Comparison of ENCODE assay signal across 7 mouse cellular contexts in genomic region chr11:110396085-110396484, GRCm38 (mm10). TPM values are rescaled to one million over a fixed set of nuclear protein-coding genes. Genes with fewer than 3 reads are reported as not detected.
A peak's percentile ranks its signal among the peaks of the same experiment; 100 is the strongest.
DNase-seq lines count a peak whose midpoint lies in the region; ATAC-seq and TF ChIP-seq lines count a peak whose summit lies in the region.

No protein-coding gene starts in this region.

- DNase-seq in lung, embryonic 14.5 days, result peak; percentile 47
- no peak for DNase-seq in lung, postnatal 36 days
- DNase-seq in layer of hippocampus, adult 2 months (ENCODE audit: low spot score in 2 of 2), result peak; percentile 24 to 26
- peak; percentile 61 for DNase-seq in retina, embryonic 14.5 days (ENCODE audit: low spot score)
- no peak for DNase-seq in gastrocnemius, postnatal 36 days

- TF ChIP-seq CTCF in lung, embryonic 14.5 days (IDR thresholded peaks at IDR 0.05; ENCODE audit: low read depth), result no peak
- TF ChIP-seq CTCF in layer of hippocampus, adult 2 months (conservative IDR thresholded peaks at IDR 0.05), result no peak

- no peak overlapping the region for H3K4me3 ChIP-seq in lung, embryonic 14.5 days (ENCODE audit: low read depth, low read length)
- H3K4me3 ChIP-seq in forebrain, embryonic 13.5 days, result peak overlapping the region; percentile 27
- peak overlapping the region; percentile 32 for H3K4me3 ChIP-seq in layer of hippocampus, adult 2 months

- H3K9ac ChIP-seq in lung, embryonic 14.5 days, result no peak overlapping the region
- peak overlapping the region; percentile 38 for H3K9ac ChIP-seq in forebrain, embryonic 13.5 days

- peaks cover 3% of the 10 kb centered on the region; the same call in 1 of the 2 replicates for H3K4me1 ChIP-seq in lung, embryonic 14.5 days (ENCODE audit: insufficient read depth)
- peaks cover 32% of the 10 kb centered on the region for H3K4me1 ChIP-seq in forebrain, embryonic 13.5 days

- H3K36me3 ChIP-seq in lung, embryonic 14.5 days (ENCODE audit: insufficient read depth), result no peaks in the 10 kb centered on the region
- H3K36me3 ChIP-seq in forebrain, embryonic 13.5 days (ENCODE audit: poor library complexity, severe bottlenecking), result no peaks in the 10 kb centered on the region

- H3K27ac ChIP-seq in lung, embryonic 14.5 days (ENCODE audit: low read depth), result no peak overlapping the region
- H3K27ac ChIP-seq in forebrain, embryonic 13.5 days, result peak overlapping the region; percentile 40
- peak overlapping the region; percentile 43; the same call in 1 of the 2 replicates for H3K27ac ChIP-seq in layer of hippocampus, adult 2 months

- 37% methylated on average over 19 of the region's 19 CpGs for WGBS in lung, embryonic 14.5 days
- 12% methylated on average over 19 of the region's 19 CpGs for WGBS in forebrain, embryonic 13.5 days

- H3K9me3 ChIP-seq in lung, embryonic 14.5 days (ENCODE audit: low read depth, low read length), result no peaks in the 10 kb centered on the region
- H3K9me3 ChIP-seq in forebrain, embryonic 13.5 days (replicated peaks), result no peaks in the 10 kb centered on the region

- no peak for ATAC-seq in lung, embryonic 14.5 days (ENCODE audit: insufficient read depth)
- ATAC-seq in forebrain, embryonic 13.5 days, result peak; percentile 50
- ATAC-seq in erythroblast, adult 5-6 weeks (replicated peaks; ENCODE audit: low FRiP score, poor library complexity, severe bottlenecking), result no peak

- H3K27me3 ChIP-seq in lung, embryonic 14.5 days (ENCODE audit: insufficient read depth, low read length), result no peaks in the 10 kb centered on the region
- peaks cover 10% of the 10 kb centered on the region; the same call in 1 of the 2 replicates for H3K27me3 ChIP-seq in forebrain, embryonic 13.5 days

- intact Hi-C loops in gastrocnemius, postnatal 36 days (cut with DNase I), result loop anchor here (5.0 kb wide), 1 partner anchor 51 kb away; no protein-coding TSS in a partner anchor

- peak overlapping the region; percentile 47 for H3K4me2 ChIP-seq in lung, embryonic 14.5 days
- peak overlapping the region; percentile 56 for H3K4me2 ChIP-seq in forebrain, embryonic 13.5 days

RNA-seq across cellular contexts. Expression of gene Map2k6, which starts 2.8 kb away (rescaled TPM):
- polyA plus RNA-seq in lung, embryonic 14.5 days (2014; fragmentation: Nextera tagmentation; extraction: Ambion mirVana), result 25.4 and 26.4 TPM in 2 replicates
- 39.9 and 44.7 TPM in 2 replicates for polyA plus RNA-seq in forebrain, embryonic 13.5 days (2015; fragmentation: Nextera tagmentation; extraction: Ambion mirVana)
- total RNA-seq in layer of hippocampus, adult 2 months (2021), result 10 to 100 TPM; 32.3 to 33.3 TPM
- total RNA-seq in gastrocnemius, postnatal 36 days (2021), result 10 to 100 TPM; 43.6 to 50.1 TPM
- total RNA-seq in erythroblast, adult 5-6 weeks (2015; ENCODE audit: low replicate concordance), result 0.63 and 0.77 TPM in 2 replicates
- 1.5 and 4.6 TPM in 2 replicates for total RNA-seq in erythroblast, adult 5-6 weeks (2017; ENCODE audit: low replicate concordance)

RNA-seq across cellular contexts. Expression of gene Abca5, which starts 58.6 kb away (rescaled TPM):
- 5.4 and 6.6 TPM in 2 replicates for polyA plus RNA-seq in lung, embryonic 14.5 days (2014; fragmentation: Nextera tagmentation; extraction: Ambion mirVana)
- 4.8 and 5.7 TPM in 2 replicates for polyA plus RNA-seq in forebrain, embryonic 13.5 days (2015; fragmentation: Nextera tagmentation; extraction: Ambion mirVana)
- total RNA-seq in layer of hippocampus, adult 2 months (2021), result 10 to 100 TPM; 34.0 to 41.8 TPM
- total RNA-seq in gastrocnemius, postnatal 36 days (2021), result 1 to 10 TPM; 7.2 to 7.3 TPM
- total RNA-seq in erythroblast, adult 5-6 weeks (2015; ENCODE audit: low replicate concordance), result 0.42 TPM in 1 of 2 replicates, not detected in the other
- total RNA-seq in erythroblast, adult 5-6 weeks (2017; ENCODE audit: low replicate concordance), result 0.28 TPM in 1 of 2 replicates, not detected in the other

Comparison
In these comparisons a context has a peak if more than half of its experiments do, and no peak if none do; other contexts are left out.
1. DNase-seq: peak in lung, embryonic 14.5 days (single experiment), layer of hippocampus, adult 2 months (2 of 2) and retina, embryonic 14.5 days (single experiment); none in lung, postnatal 36 days (single experiment) and gastrocnemius, postnatal 36 days (0 of 2).
2. RNA of gene Map2k6, which starts 2.8 kb away (total RNA-seq): 43.6 to 50.1 TPM in gastrocnemius, postnatal 36 days and 32.3 to 33.3 TPM in layer of hippocampus, adult 2 months; 0.63 to 4.6 TPM in erythroblast, adult 5-6 weeks; every median in the first group is over 4 times any median in the second.
3. RNA of gene Abca5, which starts 58.6 kb away (total RNA-seq): 34.0 to 41.8 TPM in layer of hippocampus, adult 2 months and 7.2 to 7.3 TPM in gastrocnemius, postnatal 36 days; 0.28 to 0.42 TPM in erythroblast, adult 5-6 weeks; every median in the first group is over 4 times any median in the second.